Mouse (Mus musculus): ENCODE results near the gene Nek3. TPM values are rescaled to one million over a fixed set of nuclear protein-coding genes. Genes with fewer than 3 reads are reported as not detected.
A peak's percentile ranks its signal among the peaks of the same experiment; 100 is the strongest.

Gene Nek3
- total RNA-seq (2014; fragmentation: Nextera tagmentation) (4.4 and 14.9 TPM in 2 replicates), total RNA-seq (2017) (5.3 and 5.7 TPM in 2 replicates), polyA plus RNA-seq (2012) (1.1 and 1.4 TPM in 2 replicates)

DNA sequence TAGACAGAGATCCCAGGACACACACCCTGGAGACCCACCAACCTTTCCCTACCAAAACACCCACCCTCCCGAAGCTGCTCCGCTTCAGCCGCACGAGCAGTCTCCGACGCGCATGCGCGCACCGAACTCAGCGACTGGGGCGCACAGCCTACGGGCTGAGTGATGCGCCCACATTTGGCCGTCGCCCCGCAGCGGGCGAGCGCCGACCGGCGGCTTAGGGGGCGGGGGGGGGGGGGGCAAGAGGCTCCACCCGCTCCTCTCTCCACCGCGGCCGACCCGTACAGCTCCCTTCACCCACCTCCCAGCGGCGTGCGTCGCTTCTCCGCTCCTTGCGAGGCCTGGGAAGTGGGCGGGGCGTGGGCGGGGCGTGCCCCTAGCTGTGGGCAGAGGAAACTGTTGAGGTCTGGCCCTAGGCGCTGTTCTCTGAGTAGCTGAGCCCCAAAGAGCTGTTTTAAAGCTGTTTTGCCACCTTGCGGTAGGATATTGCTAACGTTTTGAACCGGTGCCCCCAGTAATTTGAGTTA lies at the start of gene Nek3:
TSS of gene Nek3 (minus strand) at position 356 of the 524 bp plus-strand sequence.
- DNase-seq (ENCODE audit: low spot score) (peak; percentile 79), ATAC-seq (ENCODE audit: extremely low read depth, insufficient number of reproducible peaks, low FRiP score, poor library complexity, severe bottlenecking) (peak; percentile 89)
- no peaks in the 10 kb centered on the region for H3K9me3 ChIP-seq (replicated peaks)
- H3K36me3 ChIP-seq (replicated peaks), result peaks cover 37% of the 10 kb centered on the region
- peaks cover 19% of the 10 kb centered on the region for H3K4me1 ChIP-seq (ENCODE audit: insufficient read depth, low read depth, low read length)
- H3K27me3 ChIP-seq (ENCODE audit: insufficient read depth, low read length), result no peaks in the 10 kb centered on the region
- no peak for TF ChIP-seq CTCF (IDR thresholded peaks at IDR 0.05; ENCODE audit: low read depth, low read length)
- TF ChIP-seq GATA1 (IDR thresholded peaks at IDR 0.05; ENCODE audit: borderline replicate concordance, low read length), result no peak
- no peak for TF ChIP-seq TAL1 (conservative IDR thresholded peaks at IDR 0.05; ENCODE audit: low read depth, low read length)
- no peak for TF ChIP-seq GATA2 (IDR thresholded peaks at IDR 0.05; ENCODE audit: borderline replicate concordance, low read depth, low read length)
- TF ChIP-seq POLR2AphosphoS5 (IDR thresholded peaks at IDR 0.05; ENCODE audit: insufficient replicate concordance, low read depth, low read length), result no peak
- peak within 1 kb of the TSS; percentile 71 for H3K4me3 ChIP-seq (ENCODE audit: low read depth, low read length)

DNA sequence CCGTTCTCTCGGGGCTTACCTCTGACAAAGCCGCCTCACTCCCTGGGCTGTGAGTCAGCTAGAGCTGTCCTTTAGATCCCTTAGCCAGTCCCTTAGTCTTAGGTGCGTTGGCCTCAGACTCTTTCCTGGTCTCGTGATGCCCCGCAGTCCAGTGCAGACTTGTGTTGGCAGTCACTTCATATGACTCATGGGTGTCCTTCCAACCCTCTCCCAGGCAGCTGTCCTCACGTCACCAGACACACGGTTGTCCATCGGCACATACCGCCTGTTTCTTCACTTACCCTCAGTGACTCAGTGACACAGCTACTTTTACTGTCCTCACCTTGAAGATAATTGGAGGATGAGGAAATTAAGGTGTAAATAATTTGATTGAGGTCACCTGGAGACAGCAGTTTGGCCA lies 48.6 kb upstream of the Nek3 start:
- TF ChIP-seq CTCF (IDR thresholded peaks at IDR 0.05; ENCODE audit: low read depth, low read length), result no peak
- TF ChIP-seq GATA2 (IDR thresholded peaks at IDR 0.05; ENCODE audit: borderline replicate concordance, low read depth, low read length), result no peak
- TF ChIP-seq TAL1 (conservative IDR thresholded peaks at IDR 0.05; ENCODE audit: low read depth, low read length), result no peak
- no peak for TF ChIP-seq POLR2AphosphoS5 (IDR thresholded peaks at IDR 0.05; ENCODE audit: insufficient replicate concordance, low read depth, low read length)
- TF ChIP-seq GATA1 (IDR thresholded peaks at IDR 0.05; ENCODE audit: borderline replicate concordance, low read length), result no peak
- Histone ChIP-seq H3K36me3 (replicated peaks) (peaks cover 73% of the 10 kb centered on the region), H3K9me3 (replicated peaks) (no peaks in the 10 kb centered on the region), H3K27me3 (ENCODE audit: insufficient read depth, low read length) (no peaks in the 10 kb centered on the region), H3K4me1 (ENCODE audit: insufficient read depth, low read depth, low read length) (peaks cover 8% of the 10 kb centered on the region), H3K4me3 (ENCODE audit: low read depth, low read length) (no peak overlapping the region)
- ATAC-seq (ENCODE audit: extremely low read depth, insufficient number of reproducible peaks, low FRiP score, poor library complexity, severe bottlenecking) (no peak), DNase-seq (ENCODE audit: low spot score) (no peak)

DNA sequence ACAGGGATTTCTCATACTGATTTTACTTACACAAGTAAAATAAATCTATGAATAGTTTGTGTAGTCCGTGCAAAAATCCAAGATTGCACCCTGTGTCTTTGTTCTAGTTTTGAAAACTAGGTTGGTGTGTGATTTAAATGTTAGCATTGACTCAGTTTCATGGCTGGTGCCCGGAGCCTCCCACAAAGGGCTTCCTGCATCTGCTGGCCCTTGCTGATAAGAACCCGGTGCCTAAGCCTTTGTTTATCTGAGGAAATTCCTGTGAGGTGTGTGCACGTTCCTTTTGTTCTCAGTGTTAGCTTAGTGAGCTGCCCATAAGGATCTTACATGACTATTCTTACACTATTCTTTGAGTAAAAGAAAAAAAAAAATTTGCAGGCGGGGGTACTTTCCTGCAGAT lies 42.8 kb upstream of the Nek3 start:
- ATAC-seq (ENCODE audit: extremely low read depth, insufficient number of reproducible peaks, low FRiP score, poor library complexity, severe bottlenecking), result peak; percentile 98
- no peak for TF ChIP-seq POLR2AphosphoS5 (IDR thresholded peaks at IDR 0.05; ENCODE audit: insufficient replicate concordance, low read depth, low read length)
- TF ChIP-seq GATA1 (IDR thresholded peaks at IDR 0.05; ENCODE audit: borderline replicate concordance, low read length), result no peak
- no peak for TF ChIP-seq CTCF (IDR thresholded peaks at IDR 0.05; ENCODE audit: low read depth, low read length)
- TF ChIP-seq GATA2 (IDR thresholded peaks at IDR 0.05; ENCODE audit: borderline replicate concordance, low read depth, low read length), result no peak
- TF ChIP-seq TAL1 (conservative IDR thresholded peaks at IDR 0.05; ENCODE audit: low read depth, low read length), result peak; percentile 70
- Histone ChIP-seq H3K4me1 (ENCODE audit: insufficient read depth, low read depth, low read length) (peaks cover 30% of the 10 kb centered on the region), H3K4me3 (ENCODE audit: low read depth, low read length) (no peak overlapping the region), H3K27me3 (ENCODE audit: insufficient read depth, low read length) (no peaks in the 10 kb centered on the region), H3K36me3 (replicated peaks) (peaks cover 61% of the 10 kb centered on the region), H3K9me3 (replicated peaks) (no peaks in the 10 kb centered on the region)
- DNase-seq (ENCODE audit: low spot score), result peak; percentile 68

GRCm38 (mm10) chr8:22207535-22207934 lies 41.3 kb upstream of the Nek3 start:
- TF ChIP-seq POLR2AphosphoS5 (IDR thresholded peaks at IDR 0.05; ENCODE audit: insufficient replicate concordance, low read depth, low read length), result no peak
- TF ChIP-seq GATA2 (IDR thresholded peaks at IDR 0.05; ENCODE audit: borderline replicate concordance, low read depth, low read length), result no peak
- no peak for TF ChIP-seq CTCF (IDR thresholded peaks at IDR 0.05; ENCODE audit: low read depth, low read length)
- no peak for TF ChIP-seq TAL1 (conservative IDR thresholded peaks at IDR 0.05; ENCODE audit: low read depth, low read length)
- TF ChIP-seq GATA1 (IDR thresholded peaks at IDR 0.05; ENCODE audit: borderline replicate concordance, low read length), result no peak
- H3K36me3 ChIP-seq (replicated peaks), result peaks cover 63% of the 10 kb centered on the region

GRCm38 (mm10) chr8:22199481-22199880 lies 33.2 kb upstream of the Nek3 start:
- no peak for DNase-seq (ENCODE audit: low spot score)
- Histone ChIP-seq H3K4me3 (ENCODE audit: low read depth, low read length) (no peak overlapping the region), H3K4me1 (ENCODE audit: insufficient read depth, low read depth, low read length) (peaks cover 4% of the 10 kb centered on the region), H3K36me3 (replicated peaks) (peaks cover 64% of the 10 kb centered on the region), H3K27me3 (ENCODE audit: insufficient read depth, low read length) (no peaks in the 10 kb centered on the region), H3K9me3 (replicated peaks) (no peaks in the 10 kb centered on the region)
- no peak for TF ChIP-seq GATA2 (IDR thresholded peaks at IDR 0.05; ENCODE audit: borderline replicate concordance, low read depth, low read length)
- TF ChIP-seq CTCF (IDR thresholded peaks at IDR 0.05; ENCODE audit: low read depth, low read length), result no peak
- ATAC-seq (ENCODE audit: extremely low read depth, insufficient number of reproducible peaks, low FRiP score, poor library complexity, severe bottlenecking), result no peak

More at GRCm38 (mm10) chr8:22207535-22207934, 41.3 kb upstream of the Nek3 start:
- no peak for ATAC-seq (ENCODE audit: extremely low read depth, insufficient number of reproducible peaks, low FRiP score, poor library complexity, severe bottlenecking)
- H3K27me3 ChIP-seq (ENCODE audit: insufficient read depth, low read length), result no peaks in the 10 kb centered on the region
- H3K4me3 ChIP-seq (ENCODE audit: low read depth, low read length), result no peak overlapping the region
- no peak for DNase-seq (ENCODE audit: low spot score)
- H3K4me1 ChIP-seq (ENCODE audit: insufficient read depth, low read depth, low read length), result peaks cover 30% of the 10 kb centered on the region
- H3K9me3 ChIP-seq (replicated peaks), result no peaks in the 10 kb centered on the region

DNA sequence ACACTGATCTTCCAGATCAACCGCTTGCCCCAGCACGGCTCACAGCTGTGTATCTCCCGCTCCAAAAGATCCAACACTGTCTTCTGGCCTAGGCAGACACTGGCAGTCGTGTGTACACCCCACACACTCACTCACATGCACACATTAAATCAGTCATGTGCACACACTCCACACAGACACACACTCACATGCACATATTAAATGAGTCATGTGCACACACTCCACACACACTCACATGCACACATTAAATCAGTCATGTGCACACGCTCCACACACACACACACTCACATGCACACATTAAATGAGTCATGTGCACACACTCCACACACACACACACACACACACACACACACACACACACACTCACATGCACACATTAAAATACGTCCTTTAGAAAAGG lies 31.7 kb upstream of the Nek3 start:
- no peaks in the 10 kb centered on the region for H3K27me3 ChIP-seq (ENCODE audit: insufficient read depth, low read length)
- DNase-seq (ENCODE audit: low spot score) (no peak), ATAC-seq (ENCODE audit: extremely low read depth, insufficient number of reproducible peaks, low FRiP score, poor library complexity, severe bottlenecking) (no peak)
- no peaks in the 10 kb centered on the region for H3K9me3 ChIP-seq (replicated peaks)
- peaks cover 56% of the 10 kb centered on the region for H3K36me3 ChIP-seq (replicated peaks)
- H3K4me1 ChIP-seq (ENCODE audit: insufficient read depth, low read depth, low read length), result peaks cover 17% of the 10 kb centered on the region
- no peak overlapping the region for H3K4me3 ChIP-seq (ENCODE audit: low read depth, low read length)
- TF ChIP-seq POLR2AphosphoS5 (IDR thresholded peaks at IDR 0.05; ENCODE audit: insufficient replicate concordance, low read depth, low read length), result no peak
